Mouse (Mus musculus) spleen, postnatal 36 days (tissue): Measurements from ENCODE around the gene Pln.

Source experiments
- DNase-seq, 2 experiments: peaks; one replicate each; pipeline ENCODE4 v3.0.0; 2022; ENCODE audit warnings: low spot score in 2 of 2, mixed read lengths in 1 of 2

The Pln gene

DNA sequence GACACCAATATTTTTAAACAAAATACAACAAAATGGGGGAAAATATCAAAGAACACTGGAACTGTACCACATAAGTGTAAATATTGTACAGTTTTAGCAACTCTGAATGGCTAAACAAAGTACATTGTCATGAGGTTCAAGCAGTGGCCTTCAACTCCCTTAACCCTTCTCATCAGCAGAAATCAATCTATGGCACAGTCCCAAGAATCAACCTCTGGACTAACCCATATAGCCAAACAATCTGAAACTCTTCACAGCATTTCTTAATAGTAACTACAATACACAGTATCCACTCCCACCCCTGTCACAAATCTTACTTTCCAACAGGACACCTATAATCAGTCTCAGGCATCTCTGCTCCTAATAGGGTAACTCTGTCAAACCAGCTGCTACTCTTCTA lies 26.8 kb downstream of the Pln start:
- no peak for DNase-seq

- DNase-seq = no peak
These were observed 29.8 kb downstream of the Pln start for GRCm38 (mm10) chr10:53367265-53367664.

DNA sequence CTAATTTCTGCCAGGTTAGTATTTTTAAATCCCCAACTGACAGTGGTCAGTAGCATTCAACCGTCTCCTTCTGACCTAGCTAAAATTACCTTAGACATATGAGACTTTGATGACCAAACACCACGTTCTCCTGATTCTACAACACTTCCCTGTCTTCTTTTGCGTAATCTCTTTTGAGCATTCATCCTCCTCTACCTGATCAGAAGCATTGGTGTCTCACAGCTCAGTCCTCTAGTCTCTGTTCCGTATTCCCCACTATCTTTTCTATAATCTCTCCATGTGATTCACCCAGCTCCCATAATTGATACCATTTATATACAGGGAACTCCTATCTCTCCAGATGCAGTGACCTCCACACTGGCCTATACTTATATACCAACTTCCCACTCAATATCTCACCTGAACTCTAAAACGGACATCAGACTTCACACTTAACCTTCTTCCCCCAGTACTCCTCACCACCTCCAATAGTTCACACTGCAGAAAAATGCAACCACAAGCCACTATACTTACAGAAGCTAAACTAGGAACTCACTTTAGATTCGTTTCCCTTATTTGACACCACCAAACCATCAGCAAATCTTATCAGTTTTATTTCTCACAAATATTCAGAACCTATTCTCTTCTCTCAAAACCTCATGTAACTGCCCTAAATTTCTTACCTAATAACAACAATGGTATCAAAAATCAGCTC lies 36.6 kb downstream of the Pln start:
- DNase-seq = no peak

GRCm38 (mm10) chr10:53377096-53377495 lies 39.6 kb downstream of the Pln start:
- DNase-seq = no peak

DNA sequence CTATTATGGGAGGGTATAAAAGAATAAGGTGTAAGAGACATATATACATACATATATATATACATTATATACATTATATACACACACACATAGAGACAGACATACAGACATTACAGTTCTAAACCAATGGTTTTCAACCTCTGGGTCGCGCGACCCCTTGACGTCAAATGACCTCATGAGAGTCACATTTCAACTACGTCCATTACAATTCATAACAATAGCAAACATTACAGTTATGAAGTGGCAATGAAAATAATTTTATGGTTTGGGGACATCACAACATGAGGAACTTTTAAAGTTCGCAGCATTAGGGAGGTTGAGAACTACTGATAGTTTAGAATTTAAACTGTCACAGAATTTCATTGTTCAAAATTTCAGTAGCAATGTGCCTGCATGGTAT lies 40.8 kb downstream of the Pln start:
- DNase-seq = no peak

DNA sequence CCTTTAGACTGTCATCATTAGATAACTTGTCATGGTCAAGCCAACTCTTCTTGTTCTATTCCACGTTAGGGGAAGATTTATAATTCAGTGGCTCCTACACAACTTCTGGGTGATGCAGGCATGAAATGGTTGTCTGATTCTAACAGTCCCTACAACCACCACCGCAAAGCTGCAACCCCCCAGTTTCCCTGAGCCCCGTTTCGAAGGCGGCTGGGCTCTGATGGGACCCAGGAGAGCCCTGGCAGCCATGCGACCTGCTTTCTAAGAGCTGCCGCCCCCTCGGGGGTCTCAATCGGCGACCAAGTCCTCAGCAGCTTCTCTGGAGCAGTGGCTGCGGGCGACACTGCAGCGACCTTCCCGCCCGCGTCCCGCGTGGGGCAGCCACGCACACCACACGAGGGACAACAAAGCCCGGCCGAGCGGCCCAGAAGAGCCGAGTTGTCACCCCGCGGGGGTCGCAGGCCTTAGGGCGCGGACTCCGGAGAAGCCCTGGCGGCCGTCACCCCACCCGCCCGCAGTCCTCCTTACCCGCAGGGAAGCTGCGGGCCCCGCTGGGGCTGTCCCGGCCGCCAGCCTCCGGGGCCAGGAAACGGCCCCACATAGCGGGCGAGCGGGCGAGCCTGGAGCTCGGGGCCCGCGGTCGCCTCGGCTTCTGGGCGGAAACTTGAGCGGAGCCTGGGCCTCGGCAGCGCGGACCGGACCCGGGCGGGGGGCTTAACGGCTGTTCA lies 41.7 kb downstream of the Pln start:
- peak in 1 of 2 experiments; percentile 57 for DNase-seq

DNA sequence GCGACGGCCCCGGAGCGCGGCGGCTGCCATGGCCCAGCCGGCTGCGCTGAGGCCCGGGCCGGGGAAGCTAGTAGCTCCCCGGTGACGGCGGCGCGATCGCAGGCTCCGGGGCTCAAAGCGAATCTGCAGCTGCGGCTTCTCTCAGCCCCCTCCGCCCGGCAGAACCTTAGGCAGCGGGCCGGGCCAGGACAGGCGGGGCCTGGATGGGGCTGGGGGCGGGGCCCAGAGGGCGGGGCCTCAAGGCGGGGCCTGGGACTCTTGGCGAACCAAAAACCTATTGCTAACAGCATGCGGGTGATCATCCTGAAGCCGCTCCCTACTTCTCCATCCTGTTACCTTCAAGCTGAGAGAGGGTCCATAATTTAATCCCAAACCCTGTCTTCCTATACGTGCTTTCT lies 42.2 kb downstream of the Pln start, which contains the start of gene Cep85l:
Gene Cep85l, minus strand, starts transcription at position 239 of the 398 bp plus-strand sequence.
- DNase-seq = peak; percentile 82 to 84

DNA sequence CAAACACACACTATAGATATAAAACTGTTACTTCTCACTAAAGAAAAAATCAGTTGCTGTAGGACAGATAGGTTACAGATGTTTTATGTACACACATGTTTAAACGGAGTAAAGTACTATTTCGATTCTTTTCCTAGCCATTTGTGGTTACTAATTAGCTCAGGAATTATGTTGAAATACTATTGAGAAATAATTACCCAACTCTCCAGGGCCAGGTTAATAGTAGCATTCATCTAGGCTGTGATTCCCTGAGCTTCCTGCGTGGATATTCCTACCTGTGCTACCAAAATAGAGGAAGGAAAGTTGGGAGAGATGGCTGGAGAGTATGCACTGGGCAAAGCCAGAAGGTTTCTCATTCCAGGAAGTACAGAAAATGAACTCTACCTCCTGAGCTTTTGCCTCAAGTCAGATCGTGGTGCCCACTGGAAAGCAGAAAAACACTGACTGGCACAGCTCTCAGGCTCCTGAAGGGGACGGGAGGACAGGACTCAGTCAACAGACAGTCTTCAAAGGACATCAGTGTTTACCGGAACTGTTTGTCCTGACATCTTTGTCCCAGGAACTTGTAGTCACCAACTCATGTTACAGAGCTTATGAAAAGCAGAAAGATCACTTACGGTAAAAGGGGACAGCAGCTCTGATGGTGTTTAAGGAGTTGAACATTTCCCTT lies 45.4 kb downstream of the Pln start:
- DNase-seq = no peak

DNA sequence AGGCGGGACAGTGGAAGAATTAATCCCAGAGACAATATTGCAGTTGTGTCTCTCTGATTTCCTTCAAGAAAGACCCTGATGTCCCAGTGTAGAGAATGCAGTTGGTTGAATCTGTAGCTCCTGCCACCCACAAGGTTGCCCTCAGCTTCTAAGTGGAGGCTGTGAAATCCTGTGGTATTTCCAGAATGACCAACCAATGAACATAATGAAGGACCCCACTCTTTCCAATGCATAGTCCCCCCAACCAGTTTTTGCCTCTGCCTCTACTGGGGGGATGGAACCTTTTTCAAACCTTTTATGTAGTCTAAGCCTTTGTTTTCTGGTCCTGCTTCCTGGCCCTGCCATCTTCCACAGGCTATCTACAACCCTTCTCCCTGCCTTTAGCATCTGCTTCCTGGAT lies 47.4 kb downstream of the Pln start:
- DNase-seq = no peak

- no peak for DNase-seq
These were observed 48.0 kb downstream of the Pln start for GRCm38 (mm10) chr10:53385438-53385837.

GRCm38 (mm10) chr10:53388227-53388920 lies 50.9 kb downstream of the Pln start:
- DNase-seq = no peak

GRCm38 (mm10) chr10:53394923-53395629 lies 57.6 kb downstream of the Pln start:
- DNase-seq = no peak
